Mouse (Mus musculus) kidney, postnatal 0 days (tissue): ENCODE data around the gene Pcnx4. TPM values are rescaled to one million over a fixed set of nuclear protein-coding genes. Genes with fewer than 3 reads are reported as not detected.
A peak's percentile ranks its signal among the peaks of the same experiment; 100 is the strongest.

Experiments used
- ATAC-seq: fragments of 200-750 bp; cut with Nextera tagmentation; replicated peaks from 2 replicates; pipeline ENCODE4 v1.8.0; 2017; ENCODE audit warnings: low read depth, moderate number of reproducible peaks, moderate TSS enrichment, moderate library complexity; ENCODE audit not compliant: low FRiP score
- DNase-seq: peaks from one replicate; pipeline ENCODE4 v3.0.0-alpha.2; 2016; ENCODE audit warnings: low spot score
- H3K27ac ChIP-seq: fragments of 300-500 bp; sonication (generic); 2 replicates; pipeline ENCODE4 v1.5.1; 2014; ENCODE audit warnings: mild to moderate bottlenecking
- H3K27me3 ChIP-seq: fragments of 300-500 bp; sonication (generic); 2 replicates; pipeline ENCODE4 v1.6.1; 2014; ENCODE audit warnings: low read length, mixed read lengths; ENCODE audit not compliant: insufficient read depth
- H3K36me3 ChIP-seq: fragments of 300-500 bp; sonication (generic); 2 replicates; pipeline ENCODE4 v1.6.1; 2014; ENCODE audit warnings: low read length, mixed read lengths; ENCODE audit not compliant: insufficient read depth
- H3K4me1 ChIP-seq: fragments of 300-500 bp; sonication (generic); replicated peaks from 2 replicates; pipeline ENCODE4 v1.6.1; 2014; ENCODE audit warnings: antibody characterized with exemption, low read length, mixed read lengths; ENCODE audit not compliant: insufficient read depth
- H3K4me2 ChIP-seq: fragments of 300-500 bp; sonication (generic); 2 replicates; pipeline ENCODE4 v1.6.1; 2014; ENCODE audit warnings: mild to moderate bottlenecking, low read length, moderate library complexity, mixed read lengths
- H3K4me3 ChIP-seq: fragments of 300-500 bp; sonication (generic); replicated peaks from 2 replicates; pipeline ENCODE4 v1.5.1; 2014; ENCODE audit warnings: low read depth, low read length
- H3K9ac ChIP-seq: fragments of 300-500 bp; sonication (generic); 2 replicates; pipeline ENCODE4 v1.6.1; 2014; ENCODE audit warnings: low read depth, low read length
- H3K9me3 ChIP-seq: fragments of 300-500 bp; sonication (generic); replicated peaks from 2 replicates; pipeline ENCODE4 v1.6.1; 2016; ENCODE audit warnings: low read length, inconsistent platforms, mixed read lengths
- CTCF ChIP-seq: IDR thresholded peaks from 2 replicates; pipeline ENCODE4 v1.5.1; 2016; ENCODE audit warnings: antibody characterized with exemption, low read depth, mild to moderate bottlenecking, moderate library complexity
- WGBS: fragments of 180-500 bp; shearing (Covaris S2); extraction: QIAGEN DNeasy Blood & Tissue Kit; methylation state at CpG from one replicate; pipeline ENCODE4 v1.1.7; 2014; 5-methylcytosine and 5-hydroxymethylcytosine counted together
- polyA plus RNA-seq: library from polyadenylated mRNA; unstranded; fragments of >200 nt; fragmentation: Nextera tagmentation; extraction: Ambion mirVana; gene quantifications from 2 replicates; pipeline ENCODE4 v1.2.1, GENCODE M21; 2015

The Pcnx4 gene
- polyA plus RNA-seq: 5.8 and 6.6 TPM in 2 replicates

DNA sequence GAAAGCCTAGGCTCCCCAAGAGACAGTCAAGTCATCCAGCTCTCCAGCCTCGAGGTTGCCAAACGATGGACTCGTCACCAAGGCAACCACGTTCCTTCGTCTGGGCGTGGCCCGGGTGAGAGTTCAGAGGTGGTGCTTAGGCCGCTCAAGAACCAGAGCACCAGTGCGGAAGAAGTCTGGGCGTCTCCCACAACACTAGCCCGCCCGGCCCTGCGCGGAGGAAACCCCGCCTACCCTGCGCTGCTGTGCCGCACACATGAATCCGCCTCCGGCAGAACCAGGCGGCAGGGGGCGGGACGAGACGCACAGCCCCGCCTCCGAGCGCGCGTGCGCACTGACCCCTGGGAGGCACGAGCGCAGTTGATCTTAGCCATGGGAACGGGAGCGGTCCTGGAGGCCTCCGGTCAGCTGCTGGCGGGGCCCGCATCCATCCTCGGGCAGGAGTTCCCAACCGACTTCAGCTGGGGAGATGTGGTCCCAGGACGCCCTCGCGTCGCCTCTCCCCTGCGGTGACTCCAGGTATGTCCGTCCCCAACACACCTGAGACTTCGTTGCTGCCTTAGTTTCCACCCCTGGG lies at the start of gene Pcnx4:
Gene Pcnx4 (plus strand): TSS at position 363 of the 577 bp plus-strand sequence.
- Histone ChIP-seq H3K4me3 (peak within 1 kb of the TSS; percentile 50), H3K27ac (no peak within 1 kb of the TSS), H3K9ac (peak within 1 kb of the TSS; percentile 58), H3K36me3 (no peaks in the 10 kb centered on the region), H3K27me3 (no peaks in the 10 kb centered on the region), H3K9me3 (no peaks in the 10 kb centered on the region), H3K4me2 (peak within 1 kb of the TSS; percentile 70), H3K4me1 (no peaks in the 10 kb centered on the region)
- WGBS: under 1% methylated on average over 45 of the region's 45 CpGs
- peak; percentile 64 for TF ChIP-seq CTCF
- peak; percentile 97 for DNase-seq
- peak; percentile 100 for ATAC-seq

DNA sequence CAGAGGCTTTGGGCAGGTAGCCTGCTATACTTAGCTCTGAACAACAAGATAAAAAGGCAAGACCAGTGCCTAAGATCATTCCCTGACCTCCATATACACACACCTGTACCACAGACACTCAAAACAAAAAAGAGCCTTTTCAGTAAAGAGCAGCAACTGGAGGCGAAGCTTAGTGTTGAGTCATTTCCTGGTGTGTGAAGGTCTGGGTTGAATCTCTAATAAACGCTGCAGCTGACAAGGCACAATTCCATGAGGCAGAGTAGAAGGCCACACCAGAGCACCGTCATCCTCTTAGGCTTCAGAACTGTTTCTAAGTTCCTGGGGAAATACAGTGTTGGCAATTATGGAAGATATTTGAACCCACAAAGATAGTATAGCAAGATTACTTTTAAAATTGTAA lies 48.7 kb upstream of the Pcnx4 start:
- H3K4me3 ChIP-seq: no peak overlapping the region
- no peak for DNase-seq
- no peak overlapping the region for H3K4me2 ChIP-seq
- TF ChIP-seq CTCF: no peak
- H3K36me3 ChIP-seq: no peaks in the 10 kb centered on the region
- no peak overlapping the region for H3K27ac ChIP-seq
- no peak overlapping the region for H3K9ac ChIP-seq
- no peaks in the 10 kb centered on the region for H3K9me3 ChIP-seq
- 57% methylated on average over 3 of the region's 3 CpGs for WGBS
- H3K4me1 ChIP-seq: no peaks in the 10 kb centered on the region
- no peaks in the 10 kb centered on the region for H3K27me3 ChIP-seq
- no peak for ATAC-seq

DNA sequence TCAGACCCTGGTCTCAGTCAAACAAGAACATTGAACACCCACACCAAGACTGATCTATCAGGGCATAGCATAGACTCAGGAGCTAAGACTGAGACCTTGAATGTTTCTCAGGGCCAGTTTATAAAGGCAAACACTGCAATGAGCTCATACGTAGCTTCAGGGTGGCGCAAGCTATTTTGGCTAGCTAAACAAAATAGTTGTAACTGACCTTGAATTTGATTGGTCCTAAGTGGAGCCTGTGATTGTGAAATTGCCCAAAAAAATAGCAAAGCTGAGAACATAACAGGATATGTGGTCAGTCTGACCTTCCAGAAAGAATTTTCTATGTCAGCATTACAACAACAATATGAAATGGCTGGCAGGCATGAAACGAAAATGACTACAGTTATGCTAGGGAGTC lies 46.2 kb upstream of the Pcnx4 start:
- no peaks in the 10 kb centered on the region for H3K4me1 ChIP-seq
- H3K9me3 ChIP-seq: no peaks in the 10 kb centered on the region
- ATAC-seq (no peak), DNase-seq (peak; percentile 11)
- WGBS: 83% methylated on average over 3 of the region's 3 CpGs
- no peak for TF ChIP-seq CTCF
- H3K36me3 ChIP-seq: no peaks in the 10 kb centered on the region
- H3K27me3 ChIP-seq: no peaks in the 10 kb centered on the region
- H3K4me2 ChIP-seq: no peak overlapping the region
- no peak overlapping the region for H3K27ac ChIP-seq
- no peak overlapping the region for H3K9ac ChIP-seq
- H3K4me3 ChIP-seq: no peak overlapping the region

DNA sequence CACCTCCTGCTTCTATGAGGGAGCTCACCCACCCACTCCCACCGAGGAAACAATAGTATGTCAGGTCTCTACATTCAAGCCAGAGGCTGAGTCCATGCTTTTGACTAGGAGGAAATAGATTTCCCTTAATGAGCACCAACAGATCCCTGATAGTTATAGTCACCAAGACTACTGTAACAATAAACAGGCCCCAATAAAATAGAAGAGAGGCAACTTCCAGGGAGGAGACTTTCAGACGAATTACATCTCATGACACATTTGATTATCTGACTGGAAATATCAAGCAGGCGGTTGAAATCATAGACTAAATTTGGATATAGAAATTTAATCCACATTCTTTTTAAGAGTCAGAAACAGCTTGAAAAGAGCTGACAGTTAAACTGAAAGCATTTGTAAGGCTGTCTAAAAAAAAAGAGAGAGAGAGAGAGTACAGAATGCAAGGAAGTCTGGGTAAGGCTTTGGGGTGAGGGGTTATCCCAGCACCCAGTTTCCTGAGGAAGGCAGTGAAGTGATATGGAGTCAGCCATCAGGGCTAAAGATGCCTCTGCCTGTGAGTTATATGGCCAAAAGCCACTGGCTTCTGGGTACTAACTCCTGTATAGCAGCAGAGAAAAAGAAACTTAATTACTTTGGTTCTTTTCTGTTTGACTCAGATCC lies 45.0 kb upstream of the Pcnx4 start:
- DNase-seq: no peak
- no peaks in the 10 kb centered on the region for H3K9me3 ChIP-seq
- TF ChIP-seq CTCF: no peak
- H3K9ac ChIP-seq: no peak overlapping the region
- no peaks in the 10 kb centered on the region for H3K4me1 ChIP-seq
- WGBS: 54% methylated on average over 3 of the region's 3 CpGs
- ATAC-seq: no peak
- H3K27me3 ChIP-seq: no peaks in the 10 kb centered on the region
- no peak overlapping the region for H3K27ac ChIP-seq
- no peak overlapping the region for H3K4me2 ChIP-seq
- no peaks in the 10 kb centered on the region for H3K36me3 ChIP-seq
- H3K4me3 ChIP-seq: no peak overlapping the region

DNA sequence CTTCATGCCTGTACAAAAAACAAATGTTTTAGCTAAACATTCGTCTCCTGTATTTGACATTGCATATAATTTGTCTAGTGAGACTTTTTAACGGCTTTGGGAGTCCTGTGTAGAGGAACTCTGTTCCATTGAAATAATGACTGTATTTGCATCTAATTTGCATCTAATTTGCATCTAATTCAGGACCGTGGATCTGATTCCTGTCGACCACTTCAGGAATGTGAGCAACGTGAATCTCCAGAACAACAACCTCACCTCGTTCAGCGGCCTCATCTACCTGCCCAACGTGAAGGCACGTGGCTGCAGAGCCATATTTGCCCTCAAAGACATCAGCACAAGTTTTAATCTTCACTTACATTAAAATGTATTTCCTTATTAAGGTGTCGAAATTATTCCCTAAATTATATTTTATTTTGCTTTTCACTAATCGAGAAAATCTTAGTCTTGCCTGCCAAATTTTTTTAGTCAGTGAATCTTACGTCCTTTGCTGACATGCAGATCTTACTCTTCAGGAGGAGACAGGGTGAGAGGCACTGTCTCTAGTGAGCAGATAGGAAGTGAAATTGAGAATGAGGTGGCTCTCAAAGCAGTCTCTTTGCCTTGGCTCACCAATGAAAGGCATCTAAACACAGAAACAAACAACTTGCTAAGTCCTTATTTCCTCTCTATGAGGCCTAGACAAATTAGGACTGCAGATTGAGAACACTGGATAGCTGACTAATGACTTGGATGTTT lies 39.1 kb upstream of the Pcnx4 start:
- H3K27ac ChIP-seq: no peak overlapping the region
- no peaks in the 10 kb centered on the region for H3K36me3 ChIP-seq
- ATAC-seq: no peak
- H3K27me3 ChIP-seq: no peaks in the 10 kb centered on the region
- no peaks in the 10 kb centered on the region for H3K9me3 ChIP-seq
- no peaks in the 10 kb centered on the region for H3K4me1 ChIP-seq
- no peak overlapping the region for H3K4me3 ChIP-seq
- DNase-seq: no peak
- H3K9ac ChIP-seq: no peak overlapping the region
- no peak for TF ChIP-seq CTCF
- no peak overlapping the region for H3K4me2 ChIP-seq
- 69% methylated on average over 12 of the region's 12 CpGs for WGBS

DNA sequence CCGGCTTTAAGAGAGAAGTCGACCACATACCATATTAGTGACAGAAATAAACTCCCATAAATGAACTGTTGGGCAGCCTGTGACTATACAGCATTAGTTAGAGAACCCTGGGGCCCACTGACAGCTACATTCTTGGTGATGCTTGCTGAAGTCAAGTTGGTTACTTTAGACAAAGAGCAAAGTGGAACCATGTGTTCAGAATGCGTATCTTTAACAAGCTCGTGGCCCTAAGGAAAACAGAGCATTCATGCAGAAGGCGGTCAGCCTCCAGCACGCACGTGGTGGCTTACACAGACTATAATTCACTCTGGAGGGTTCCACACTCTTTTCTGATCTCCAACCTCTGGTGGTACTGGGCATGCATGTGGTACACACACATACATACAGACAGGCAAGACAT lies 26.6 kb upstream of the Pcnx4 start:
- Histone ChIP-seq H3K36me3 (no peaks in the 10 kb centered on the region), H3K27me3 (no peaks in the 10 kb centered on the region), H3K9me3 (no peaks in the 10 kb centered on the region), H3K4me3 (no peak overlapping the region), H3K27ac (no peak overlapping the region), H3K4me2 (no peak overlapping the region), H3K9ac (no peak overlapping the region), H3K4me1 (no peaks in the 10 kb centered on the region)
- ATAC-seq (no peak), DNase-seq (no peak)
- no peak for TF ChIP-seq CTCF
- 49% methylated on average over 7 of the region's 7 CpGs for WGBS
